Mouse (Mus musculus): ENCODE results near the gene Gla.

GRCm38 (mm10) chrX:134564326-134564725 lies 36.6 kb downstream of the Gla start:
- no peak for TF ChIP-seq CTCF (IDR thresholded peaks at IDR 0.05)
- TF ChIP-seq POLR2A (IDR thresholded peaks at IDR 0.05; ENCODE audit: insufficient read depth, low read depth, low read length): no peak
- no peak for TF ChIP-seq EP300 (IDR thresholded peaks at IDR 0.05; ENCODE audit: insufficient read depth, low read depth, low read length)
